Mouse (Mus musculus) retina, adult 2 months (tissue): ENCODE results near the gene Tcirg1.

Experiments
- DNase-seq: peaks from one replicate; pipeline ENCODE4 v3.0.0-alpha.2; 2012; ENCODE audit warnings: low read depth, low spot score

The Tcirg1 gene

DNA sequence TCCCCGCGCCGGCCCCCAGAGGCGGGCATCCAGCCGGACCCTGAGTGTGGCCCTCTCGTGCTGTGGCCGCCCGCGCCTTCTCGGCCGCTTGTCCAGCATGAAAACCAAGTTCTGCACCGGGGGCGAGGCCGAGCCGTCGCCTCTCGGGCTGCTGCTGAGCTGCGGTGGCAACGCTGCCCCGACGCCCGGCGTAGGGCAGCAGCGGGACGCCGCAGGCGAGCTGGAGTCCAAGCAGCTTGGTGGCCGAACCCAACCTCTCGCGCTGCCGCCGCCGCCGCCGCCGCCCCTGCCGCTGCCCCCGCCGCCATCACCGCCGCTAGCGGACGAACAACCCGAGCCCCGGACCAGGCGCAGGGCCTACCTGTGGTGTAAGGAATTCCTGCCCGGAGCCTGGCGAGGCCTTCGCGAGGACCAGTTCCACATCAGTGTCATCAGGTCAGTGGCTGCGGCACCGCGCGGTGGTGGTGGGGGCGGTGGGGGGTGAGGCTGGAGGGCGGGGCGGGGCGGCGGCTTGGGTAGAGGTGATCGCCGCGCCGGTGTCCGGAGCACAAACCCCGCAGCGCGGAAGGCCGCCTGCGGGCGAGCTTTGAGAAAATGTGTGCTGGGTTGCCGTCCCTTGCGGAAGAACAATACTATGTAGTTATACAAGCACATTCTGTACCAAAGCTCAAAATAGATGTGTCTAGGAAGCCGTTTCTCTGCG is 54.8 kb downstream of the Tcirg1 start:
- no peak for DNase-seq

DNA sequence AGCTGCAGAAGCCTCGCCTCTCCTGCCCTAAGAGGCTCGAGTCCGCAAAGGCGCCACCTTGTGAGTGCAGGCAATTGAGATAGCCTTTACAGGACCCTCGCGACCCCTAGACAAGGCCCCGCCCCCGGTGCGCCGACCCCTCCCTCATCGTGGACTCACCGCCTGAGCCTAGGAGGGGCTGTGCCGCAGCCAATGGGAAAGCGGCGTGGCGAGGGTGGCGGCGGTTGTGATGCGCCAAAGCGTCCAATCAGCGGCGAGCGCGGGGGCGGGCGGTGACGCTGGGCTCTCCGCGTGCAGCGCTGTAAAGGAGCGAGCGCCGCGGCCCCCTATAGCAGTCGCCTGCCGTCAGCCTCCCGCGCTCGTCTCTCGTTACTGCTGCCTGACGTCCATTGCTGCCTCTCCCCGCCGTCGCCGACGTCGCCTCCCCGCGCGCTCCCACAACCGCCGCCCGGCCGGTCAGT is 55.4 kb downstream of the Tcirg1 start, which contains the start of gene Chka:
Gene Chka, plus strand, starts transcription at position 272 of the 461 bp plus-strand sequence.
- peak; percentile 85 for DNase-seq

- no peak for DNase-seq
Measured at GRCm38 (mm10) chr19:3850847-3851469, 56.0 kb downstream of the Tcirg1 start.

DNA sequence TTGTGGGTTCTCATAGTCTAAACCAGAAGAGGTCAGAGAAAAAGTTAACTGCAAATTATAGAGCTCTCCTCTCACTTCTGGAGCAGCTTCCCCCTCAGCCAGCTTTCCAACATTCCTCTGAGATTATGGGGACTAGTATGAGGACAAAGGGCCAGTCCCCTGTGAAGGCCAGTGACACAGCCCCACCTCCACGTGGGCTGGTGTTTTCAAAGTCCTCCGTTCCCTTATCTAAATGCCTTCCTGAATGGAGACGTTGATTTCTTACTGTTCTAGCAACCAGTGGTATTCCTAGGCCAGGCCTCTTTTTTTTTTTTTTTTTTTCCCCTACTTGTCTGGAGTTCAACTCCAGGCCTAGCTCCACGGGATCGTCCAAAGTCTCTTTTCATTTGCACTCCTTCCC is 56.9 kb downstream of the Tcirg1 start:
- no peak for DNase-seq

- no peak for DNase-seq
Measured at GRCm38 (mm10) chr19:3849251-3849650, 57.7 kb downstream of the Tcirg1 start.

DNA sequence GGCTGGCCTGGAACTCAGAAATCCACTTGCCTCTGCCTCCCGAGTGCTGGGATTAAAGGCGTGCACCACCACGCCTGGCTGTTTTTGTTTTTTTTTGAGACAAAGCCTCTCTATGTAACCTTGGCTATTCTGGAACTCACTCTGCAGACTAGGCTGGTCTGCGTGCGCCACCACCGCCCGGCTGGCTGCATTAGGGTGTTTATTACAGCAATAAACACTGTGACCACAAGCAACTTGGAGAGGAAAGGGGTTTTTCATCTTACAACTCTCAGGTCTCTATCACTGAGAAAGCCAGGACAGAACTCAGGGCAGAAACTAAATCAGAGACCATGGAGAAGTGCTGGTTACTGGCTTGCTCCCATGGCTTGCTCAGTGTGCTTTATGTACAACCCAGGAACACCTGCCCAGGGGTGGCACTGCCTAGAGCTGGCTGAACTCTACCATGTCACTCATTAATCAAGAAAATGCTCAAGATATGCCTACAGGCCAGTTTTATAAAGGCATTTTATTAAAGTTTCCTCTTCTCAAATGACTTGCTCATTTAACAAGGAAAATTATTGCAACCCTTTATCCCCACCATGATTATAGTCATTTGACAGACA is 58.6 kb downstream of the Tcirg1 start:
- no peak for DNase-seq

DNA sequence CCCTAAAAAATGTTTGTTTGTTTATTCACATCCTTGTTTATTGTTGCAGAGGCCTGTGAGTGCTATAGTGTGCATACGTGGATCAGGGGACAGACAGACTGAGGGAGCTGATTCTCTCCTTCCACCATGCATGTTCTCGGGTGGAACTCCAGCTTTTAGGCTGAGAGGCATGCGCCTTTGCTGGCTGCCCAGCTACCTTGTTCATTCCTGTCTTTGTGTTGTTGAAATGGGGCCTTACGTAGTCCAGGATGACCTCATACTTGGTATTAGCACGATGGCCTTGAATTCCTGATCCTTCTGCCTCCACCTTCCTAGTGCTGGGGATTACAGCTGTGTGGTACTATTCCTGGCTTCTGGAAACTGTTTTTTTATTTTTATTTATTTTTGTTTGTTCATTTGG is 59.2 kb downstream of the Tcirg1 start:
- DNase-seq = no peak

- DNase-seq = no peak
Measured at GRCm38 (mm10) chr19:3846676-3847604, 60.0 kb downstream of the Tcirg1 start.
